Mouse (Mus musculus) embryonic facial prominence, embryonic 10.5 days (tissue): ENCODE measurements at regions not wholly inside any gene's neighbourhood (a gene's known extent, or its start where the extent isn't known, plus 50 kb on each side); places are given as distances from the start of the nearest gene placed in this dataset.

Source experiments
- DNase-seq: peaks from one replicate; pipeline ENCODE4 v3.0.0-alpha.2; 2017; ENCODE audit warnings: low spot score
- H3K27ac ChIP-seq: fragments of 300-500 bp; sonication (generic); replicated peaks from 2 replicates; pipeline ENCODE4 v1.5.1; 2016; ENCODE audit warnings: mild to moderate bottlenecking
- H3K27me3 ChIP-seq: fragments of 300-500 bp; sonication (generic); replicated peaks from 2 replicates; pipeline ENCODE4 v1.6.1; 2016; ENCODE audit warnings: low read depth, mild to moderate bottlenecking; ENCODE audit not compliant: poor library complexity, severe bottlenecking
- H3K36me3 ChIP-seq: fragments of 300-500 bp; sonication (generic); replicated peaks from 2 replicates; pipeline ENCODE4 v1.6.1; 2016; ENCODE audit warnings: mild to moderate bottlenecking, moderate library complexity
- H3K4me1 ChIP-seq: fragments of 300-500 bp; sonication (generic); 2 replicates; pipeline ENCODE4 v1.6.1; 2016
- H3K4me3 ChIP-seq: fragments of 300-500 bp; sonication (generic); 2 replicates; pipeline ENCODE4 v1.5.1; 2016; ENCODE audit warnings: mild to moderate bottlenecking, moderate library complexity
- H3K9me3 ChIP-seq: fragments of 300-500 bp; sonication (generic); 2 replicates; pipeline ENCODE4 v1.6.1; 2016; ENCODE audit warnings: mild to moderate bottlenecking
- WGBS: fragments of 180-500 bp; shearing (Covaris S2); methylation state at CpG from one replicate; pipeline ENCODE4 v1.1.7; 2016; 5-methylcytosine and 5-hydroxymethylcytosine counted together

GRCm38 (mm10) chr13:44346636-44347035 is 382.6 kb upstream of the Jarid2 start:
- peaks cover 11% of the 10 kb centered on the region for H3K27me3 ChIP-seq
- peaks cover 19% of the 10 kb centered on the region for H3K4me1 ChIP-seq
- H3K9me3 ChIP-seq, result peaks cover 8% of the 10 kb centered on the region; the same call in 1 of the 2 replicates
- no peak for DNase-seq
- H3K36me3 ChIP-seq, result no peaks in the 10 kb centered on the region
- WGBS, result 46% methylated on average over 4 of the region's 4 CpGs
- H3K4me3 ChIP-seq, result no peak overlapping the region
- H3K27ac ChIP-seq, result no peak overlapping the region

GRCm38 (mm10) chr13:44347662-44348061 is 381.6 kb upstream of the Jarid2 start:
- Histone ChIP-seq H3K9me3 (peaks cover 8% of the 10 kb centered on the region; the same call in 1 of the 2 replicates), H3K4me1 (peaks cover 19% of the 10 kb centered on the region), H3K27ac (peak overlapping the region; percentile 63), H3K36me3 (no peaks in the 10 kb centered on the region), H3K4me3 (no peak overlapping the region), H3K27me3 (peaks cover 6% of the 10 kb centered on the region)
- WGBS, result 19% methylated on average over 9 of the region's 9 CpGs
- peak; percentile 72 for DNase-seq

- Histone ChIP-seq H3K9me3 (peaks cover 8% of the 10 kb centered on the region; the same call in 1 of the 2 replicates), H3K4me1 (peaks cover 29% of the 10 kb centered on the region), H3K27me3 (peaks cover 28% of the 10 kb centered on the region), H3K27ac (peak overlapping the region; percentile 63), H3K4me3 (no peak overlapping the region), H3K36me3 (no peaks in the 10 kb centered on the region)
- 57% methylated on average over 9 of the region's 9 CpGs for WGBS
- no peak for DNase-seq
Measured at GRCm38 (mm10) chr13:44353899-44354298, 375.4 kb upstream of the Jarid2 start.

GRCm38 (mm10) chr13:44355771-44356221 is 373.5 kb upstream of the Jarid2 start:
- no peak overlapping the region; the same call in 1 of the 2 replicates for H3K27ac ChIP-seq
- WGBS, result 64% methylated on average over 12 of the region's 12 CpGs

GRCm38 (mm10) chr13:44356981-44357380 is 372.3 kb upstream of the Jarid2 start:
- no peak overlapping the region for H3K4me3 ChIP-seq

More at GRCm38 (mm10) chr13:44355771-44356221, 373.5 kb upstream of the Jarid2 start:
- Histone ChIP-seq H3K27me3 (peaks cover 40% of the 10 kb centered on the region), H3K4me1 (peaks cover 41% of the 10 kb centered on the region), H3K36me3 (no peaks in the 10 kb centered on the region), H3K4me3 (no peak overlapping the region), H3K9me3 (no peaks in the 10 kb centered on the region)
- peak; percentile 26 for DNase-seq

GRCm38 (mm10) chr13:44359344-44359743 is 369.9 kb upstream of the Jarid2 start:
- Histone ChIP-seq H3K36me3 (no peaks in the 10 kb centered on the region), H3K27ac (no peak overlapping the region), H3K4me1 (peaks cover 65% of the 10 kb centered on the region), H3K9me3 (no peaks in the 10 kb centered on the region), H3K4me3 (no peak overlapping the region), H3K27me3 (peaks cover 38% of the 10 kb centered on the region)
- DNase-seq, result no peak
- WGBS, result 84% methylated on average over 7 of the region's 7 CpGs

More at GRCm38 (mm10) chr13:44356981-44357380, 372.3 kb upstream of the Jarid2 start:
- DNase-seq, result no peak
- H3K9me3 ChIP-seq, result no peaks in the 10 kb centered on the region
- no peaks in the 10 kb centered on the region for H3K36me3 ChIP-seq
- peaks cover 53% of the 10 kb centered on the region for H3K4me1 ChIP-seq
- 77% methylated on average over 11 of the region's 11 CpGs for WGBS
- H3K27me3 ChIP-seq, result peaks cover 40% of the 10 kb centered on the region
- no peak overlapping the region for H3K27ac ChIP-seq

GRCm38 (mm10) chr13:44360016-44360415 is 369.3 kb upstream of the Jarid2 start:
- no peak overlapping the region for H3K4me3 ChIP-seq
- no peaks in the 10 kb centered on the region for H3K36me3 ChIP-seq
- H3K4me1 ChIP-seq, result peaks cover 66% of the 10 kb centered on the region
- no peak for DNase-seq
- 83% methylated on average over 5 of the region's 5 CpGs for WGBS
- H3K9me3 ChIP-seq, result no peaks in the 10 kb centered on the region
- no peak overlapping the region for H3K27ac ChIP-seq
- peaks cover 34% of the 10 kb centered on the region for H3K27me3 ChIP-seq

- Histone ChIP-seq H3K36me3 (no peaks in the 10 kb centered on the region), H3K27me3 (peaks cover 32% of the 10 kb centered on the region), H3K4me3 (no peak overlapping the region), H3K27ac (0 out of 2 replicates have a peak overlapping the region, but pooled peaks have one; percentile 2), H3K9me3 (no peaks in the 10 kb centered on the region), H3K4me1 (peaks cover 66% of the 10 kb centered on the region)
- no peak for DNase-seq
- 66% methylated on average over 15 of the region's 15 CpGs for WGBS
Measured at GRCm38 (mm10) chr13:44360725-44361290, 368.5 kb upstream of the Jarid2 start.

GRCm38 (mm10) chr13:44362293-44363005 is 366.8 kb upstream of the Jarid2 start:
- Histone ChIP-seq H3K9me3 (0 out of 2 replicates have a peak, but pooled peaks cover 2% of the 10 kb centered on the region), H3K36me3 (no peaks in the 10 kb centered on the region), H3K27ac (peak overlapping the region; percentile 73), H3K4me1 (peaks cover 57% of the 10 kb centered on the region), H3K4me3 (no peak overlapping the region), H3K27me3 (peaks cover 22% of the 10 kb centered on the region)
- DNase-seq, result peak; percentile 42
- WGBS, result 40% methylated on average over 15 of the region's 15 CpGs

GRCm38 (mm10) chr13:44363016-44363415 is 366.3 kb upstream of the Jarid2 start:
- Histone ChIP-seq H3K9me3 (0 out of 2 replicates have a peak, but pooled peaks cover 2% of the 10 kb centered on the region), H3K27me3 (peaks cover 21% of the 10 kb centered on the region), H3K27ac (peak overlapping the region; percentile 73), H3K4me1 (peaks cover 57% of the 10 kb centered on the region), H3K4me3 (no peak overlapping the region), H3K36me3 (no peaks in the 10 kb centered on the region)
- no peak for DNase-seq
- 7% methylated on average over 2 of the region's 2 CpGs for WGBS

- Histone ChIP-seq H3K9me3 (0 out of 2 replicates have a peak, but pooled peaks cover 2% of the 10 kb centered on the region), H3K27me3 (0 out of 2 replicates have a peak, but pooled peaks cover 6% of the 10 kb centered on the region), H3K27ac (no peak overlapping the region), H3K36me3 (no peaks in the 10 kb centered on the region), H3K4me3 (no peak overlapping the region), H3K4me1 (peaks cover 20% of the 10 kb centered on the region)
- WGBS, result 75% methylated on average over 7 of the region's 7 CpGs
- DNase-seq, result no peak
Measured at GRCm38 (mm10) chr13:44369301-44369700, 360.0 kb upstream of the Jarid2 start.

- DNase-seq, result no peak
- Histone ChIP-seq H3K9me3 (no peaks in the 10 kb centered on the region), H3K4me1 (peaks cover 24% of the 10 kb centered on the region), H3K4me3 (no peak overlapping the region), H3K27ac (no peak overlapping the region), H3K36me3 (no peaks in the 10 kb centered on the region), H3K27me3 (0 out of 2 replicates have a peak, but pooled peaks cover 13% of the 10 kb centered on the region)
- WGBS, result 85% methylated on average over 6 of the region's 6 CpGs
Measured at GRCm38 (mm10) chr13:44372361-44372877, 356.9 kb upstream of the Jarid2 start.
